Mouse (Mus musculus): ENCODE results near the gene Prkg1.

DNA sequence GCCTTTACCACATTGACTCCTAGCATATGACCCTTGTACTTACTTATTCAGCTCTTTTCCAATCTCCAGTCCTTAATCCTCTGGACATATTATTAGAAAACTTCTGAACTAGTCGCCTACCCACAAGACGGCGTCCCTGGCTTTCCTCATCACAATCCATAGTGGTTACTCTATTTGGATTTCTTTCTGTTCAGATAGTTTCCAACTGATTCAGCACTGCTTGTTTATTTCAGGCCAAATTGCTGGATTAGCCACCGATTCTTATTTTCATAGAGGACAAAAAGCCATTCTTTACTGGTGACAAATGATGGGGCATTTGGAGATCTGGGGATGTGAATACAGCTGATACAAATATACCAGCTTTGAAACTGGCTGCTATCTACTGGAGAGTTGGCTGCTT lies 267.4 kb downstream of the Prkg1 start:
- no peak for TF ChIP-seq CTCF (IDR thresholded peaks at IDR 0.05; ENCODE audit: low read depth, low read length)
- TF ChIP-seq POLR2A (IDR thresholded peaks at IDR 0.05; ENCODE audit: extremely low read depth, insufficient read depth, low read length): no peak
